Mouse (Mus musculus) embryonic fibroblast, embryonic 13.5 days (primary cell): Measurements from ENCODE around the gene AC134908.4.

ENCODE experiments used
- CTCF ChIP-seq: IDR thresholded peaks from 2 replicates; pipeline ENCODE4 v1.5.1; 2011; ENCODE audit warnings: mild to moderate bottlenecking, control low read depth, low read length, moderate library complexity, borderline replicate concordance; ENCODE audit not compliant: insufficient read depth
- POLR2A ChIP-seq: IDR thresholded peaks from 2 replicates; pipeline ENCODE4 v1.6.1; 2011; ENCODE audit warnings: low read depth, mild to moderate bottlenecking, control low read depth, low read length, moderate library complexity

GRCm38 (mm10) chr17:25794998-25795397, 461 bp downstream of the AC134908.4 start:
- TF ChIP-seq CTCF (no peak), POLR2A (no peak)
